8 mouse cellular contexts compared by ENCODE assay signal in the genomic region with DNA sequence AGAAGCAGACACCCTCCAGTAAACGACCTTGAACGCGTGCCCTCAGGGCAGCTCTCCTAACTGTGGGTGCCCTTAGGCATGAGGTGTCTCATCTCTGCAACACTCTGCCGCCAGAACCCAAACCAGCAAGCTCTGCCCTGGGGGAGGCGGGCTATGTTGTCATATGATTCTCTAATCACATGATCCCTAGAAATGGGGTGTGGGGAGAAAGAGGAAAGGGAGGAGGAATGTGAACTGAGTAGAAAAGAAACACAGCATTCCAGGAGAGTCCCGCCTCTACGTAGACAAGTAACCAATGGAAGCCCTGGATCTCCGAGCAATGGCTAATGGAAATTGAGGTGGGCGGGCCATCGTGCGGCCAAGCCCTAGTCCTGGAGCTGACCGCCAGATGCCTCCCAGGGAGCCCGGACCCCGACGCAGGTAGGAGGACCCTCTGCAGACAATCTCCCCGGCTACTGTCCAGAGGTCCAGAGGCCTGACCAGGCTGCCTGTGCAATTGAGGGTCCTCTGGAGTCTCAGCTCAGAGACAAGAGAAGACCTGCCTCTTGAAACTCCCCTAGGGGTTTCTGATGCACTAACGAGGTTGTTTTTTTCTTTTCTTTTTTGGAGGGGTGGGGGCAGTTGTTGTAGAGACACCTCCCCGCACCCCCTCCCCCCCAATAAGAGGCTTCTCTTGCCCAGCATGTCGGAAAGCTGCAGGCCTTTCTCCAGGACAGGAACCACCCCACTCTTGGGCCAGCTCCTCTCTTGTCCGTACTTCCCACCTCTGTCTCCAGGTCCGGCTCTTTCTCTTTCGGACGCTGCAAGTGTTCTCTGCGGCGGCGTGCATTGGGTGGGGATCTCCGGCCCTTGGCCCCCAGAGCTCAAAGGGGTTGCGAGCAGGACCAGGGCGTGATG. TPM values are rescaled to one million over a fixed set of nuclear protein-coding genes. Genes with fewer than 3 reads are reported as not detected.
A peak's percentile ranks its signal among the peaks of the same experiment; 100 is the strongest.
DNase-seq lines count a peak whose midpoint lies in the region; ATAC-seq and TF ChIP-seq lines count a peak whose summit lies in the region.

TSS of gene Grn (plus strand) at position 195 of the 897 bp plus-strand sequence.

- H3K27me3 ChIP-seq in forebrain, embryonic 14.5 days (replicated peaks; ENCODE audit: control insufficient read depth, insufficient read depth, low read length) = no peaks in the 10 kb centered on the region
- 0 out of 2 replicates have a peak, but pooled peaks cover 3% of the 10 kb centered on the region for H3K27me3 ChIP-seq in liver, embryonic 16.5 days (ENCODE audit: control insufficient read depth, insufficient read depth, low read depth, low read length)
- no peaks in the 10 kb centered on the region for H3K27me3 ChIP-seq in neural tube, embryonic 12.5 days (replicated peaks)
- no peaks in the 10 kb centered on the region for H3K27me3 ChIP-seq in stomach, postnatal 0 days (ENCODE audit: control insufficient read depth, insufficient read depth, low read length)

- H3K4me3 ChIP-seq in ES-E14 (ENCODE audit: insufficient read depth in 1 of 2, low read depth in 1 of 2, low read length in 2 of 2, poor library complexity in 1 of 2, severe bottlenecking in 1 of 2) = peak within 1 kb of the TSS; percentile 73 to 83
- H3K4me3 ChIP-seq in forebrain, embryonic 14.5 days (ENCODE audit: low read depth, low read length) = peak within 1 kb of the TSS; percentile 55
- peak within 1 kb of the TSS; percentile 68 for H3K4me3 ChIP-seq in liver, embryonic 16.5 days (ENCODE audit: low read depth, low read length)
- H3K4me3 ChIP-seq in neural tube, embryonic 12.5 days = peak within 1 kb of the TSS; percentile 48
- peak within 1 kb of the TSS; percentile 74 for H3K4me3 ChIP-seq in stomach, postnatal 0 days (ENCODE audit: low read depth, low read length)

- peak; percentile 95 for DNase-seq in ES-E14 (ENCODE audit: low read depth, low spot score)
- DNase-seq in cerebellum, adult 11 months = peak; percentile 88
- DNase-seq in forebrain, embryonic 14.5 days (ENCODE audit: low spot score) = peak; percentile 97
- peak; percentile 94 to 96 for DNase-seq in heart, postnatal 10 days
- DNase-seq in large intestine, adult 2 months (ENCODE audit: low read depth, low spot score) = peak; percentile 97
- DNase-seq in stomach, postnatal 0 days (ENCODE audit: low spot score) = peak; percentile 91

- peak within 1 kb of the TSS; percentile 87 for H3K9ac ChIP-seq in ES-E14 (ENCODE audit: insufficient read depth, low read depth, low read length, poor library complexity, severe bottlenecking)
- peak within 1 kb of the TSS; percentile 64 for H3K9ac ChIP-seq in forebrain, embryonic 14.5 days (ENCODE audit: low read length)
- H3K9ac ChIP-seq in liver, embryonic 16.5 days (ENCODE audit: low read depth, low read length) = peak within 1 kb of the TSS; percentile 69
- H3K9ac ChIP-seq in neural tube, embryonic 12.5 days = peak within 1 kb of the TSS; percentile 59
- peak within 1 kb of the TSS; percentile 75 for H3K9ac ChIP-seq in stomach, postnatal 0 days (ENCODE audit: low read length)

- peaks cover 21% of the 10 kb centered on the region for H3K36me3 ChIP-seq in ES-E14 (ENCODE audit: control insufficient read depth, insufficient read depth, low read length, poor library complexity, severe bottlenecking)
- H3K36me3 ChIP-seq in forebrain, embryonic 14.5 days (ENCODE audit: control insufficient read depth, insufficient read depth, low read length) = peaks cover 19% of the 10 kb centered on the region
- H3K36me3 ChIP-seq in liver, embryonic 16.5 days (ENCODE audit: control insufficient read depth, insufficient read depth) = no peaks in the 10 kb centered on the region
- peaks cover 7% of the 10 kb centered on the region for H3K36me3 ChIP-seq in neural tube, embryonic 12.5 days
- peaks cover 9% of the 10 kb centered on the region; the same call in 1 of the 2 replicates for H3K36me3 ChIP-seq in stomach, postnatal 0 days (ENCODE audit: control insufficient read depth, insufficient read depth, low read length)

- TF ChIP-seq CTCF in stomach, postnatal 0 days (IDR thresholded peaks at IDR 0.05; ENCODE audit: low read depth) = peak; percentile 29; the same call in 1 of the 2 replicates

- WGBS in forebrain, embryonic 14.5 days = under 1% methylated on average over 29 of the region's 29 CpGs
- WGBS in large intestine, adult 2 months = under 1% methylated on average over 29 of the region's 29 CpGs
- under 1% methylated on average over 29 of the region's 29 CpGs for WGBS in liver, embryonic 16.5 days (ENCODE audit: insufficient replicate concordance)
- WGBS in neural tube, embryonic 12.5 days = 0% methylated on average over 29 of the region's 29 CpGs
- WGBS in stomach, postnatal 0 days = under 1% methylated on average over 28 of the region's 29 CpGs

- TF ChIP-seq EP300 in stomach, postnatal 0 days (optimal IDR thresholded peaks at IDR 0.05) = no peak

- H3K9me3 ChIP-seq in ES-E14 (ENCODE audit: control insufficient read depth, insufficient read depth, low read depth, low read length) = no peaks in the 10 kb centered on the region
- no peaks in the 10 kb centered on the region for H3K9me3 ChIP-seq in forebrain, embryonic 14.5 days (replicated peaks; ENCODE audit: control insufficient read depth, low read length)
- H3K9me3 ChIP-seq in liver, embryonic 16.5 days (replicated peaks; ENCODE audit: control insufficient read depth, low read length) = no peaks in the 10 kb centered on the region
- H3K9me3 ChIP-seq in neural tube, embryonic 12.5 days = no peaks in the 10 kb centered on the region
- H3K9me3 ChIP-seq in stomach, postnatal 0 days (ENCODE audit: control insufficient read depth, low read length) = no peaks in the 10 kb centered on the region

- intact Hi-C loops in heart, postnatal 10 days (cut with DNase I) = loop anchor here (2.0 kb wide), 1 partner anchor 122 kb away; no protein-coding TSS in a partner anchor

- H3K4me2 ChIP-seq in forebrain, embryonic 14.5 days (ENCODE audit: low read length) = peak within 1 kb of the TSS; percentile 100
- H3K4me2 ChIP-seq in liver, embryonic 16.5 days (ENCODE audit: low read depth, low read length) = peak within 1 kb of the TSS; percentile 96
- peak within 1 kb of the TSS; percentile 94 for H3K4me2 ChIP-seq in neural tube, embryonic 12.5 days (replicated peaks)
- peak within 1 kb of the TSS; percentile 89 for H3K4me2 ChIP-seq in stomach, postnatal 0 days (replicated peaks; ENCODE audit: low read depth)

- peak within 1 kb of the TSS; percentile 20; the same call in 1 of the 2 replicates for H3K27ac ChIP-seq in ES-E14 (ENCODE audit: insufficient read depth, low read depth, low read length, poor library complexity, severe bottlenecking)
- peak within 1 kb of the TSS; percentile 69 for H3K27ac ChIP-seq in forebrain, embryonic 14.5 days (ENCODE audit: low read depth, low read length)
- H3K27ac ChIP-seq in liver, embryonic 16.5 days (ENCODE audit: low read length) = peak within 1 kb of the TSS; percentile 68
- 0 out of 2 replicates have a peak within 1 kb of the TSS, but pooled peaks have one; percentile 42 for H3K27ac ChIP-seq in neural tube, embryonic 12.5 days
- H3K27ac ChIP-seq in stomach, postnatal 0 days (replicated peaks) = peak within 1 kb of the TSS; percentile 93

- peak; percentile 91 for ATAC-seq in forebrain, embryonic 14.5 days
- ATAC-seq in liver, embryonic 16.5 days (ENCODE audit: low read depth) = peak; percentile 91
- ATAC-seq in neural tube, embryonic 12.5 days (ENCODE audit: low FRiP score, low read depth) = peak; percentile 90
- peak; percentile 93 for ATAC-seq in stomach, postnatal 0 days (ENCODE audit: low FRiP score, low TSS enrichment)

- H3K4me1 ChIP-seq in ES-E14 (ENCODE audit: control insufficient read depth in 2 of 2, insufficient read depth in 2 of 2, low read length in 2 of 2, poor library complexity in 1 of 2) = peaks cover 0 to 8% of the 10 kb centered on the region in 2 experiments; a peak in 3 of 4 replicates
- 0 out of 2 replicates have a peak, but pooled peaks cover 3% of the 10 kb centered on the region for H3K4me1 ChIP-seq in forebrain, embryonic 14.5 days (ENCODE audit: control insufficient read depth, insufficient read depth, low read length)
- H3K4me1 ChIP-seq in liver, embryonic 16.5 days (ENCODE audit: control insufficient read depth, low read depth, low read length) = peaks cover 21% of the 10 kb centered on the region
- peaks cover 24% of the 10 kb centered on the region for H3K4me1 ChIP-seq in neural tube, embryonic 12.5 days
- H3K4me1 ChIP-seq in stomach, postnatal 0 days (replicated peaks; ENCODE audit: control insufficient read depth, insufficient read depth) = no peaks in the 10 kb centered on the region

- in situ Hi-C loops in ES-E14 (cut with MboI; ENCODE audit: low sequenced_read_pairs in 2 of 2, unreplicated experiment in 2 of 2) = loop anchor here in 1 of 2 experiments (10.0 kb wide), 1 partner anchor 106 kb away; no protein-coding TSS in a partner anchor

TF ChIP-seq in ES-E14, 5 proteins besides CTCF, POLR2A, EP300 and RAD21:
- peak; percentile 39; the same call in 1 of the 2 replicates for TF ChIP-seq CHD2 (IDR thresholded peaks at IDR 0.05; ENCODE audit: low read depth, low read length)
- TF ChIP-seq ZNF384 (IDR thresholded peaks at IDR 0.05; ENCODE audit: low read depth, low read length) = 0 out of 2 replicates have a peak, but pooled peaks have one; percentile 23
- TF ChIP-seq ZC3H11A (IDR thresholded peaks at IDR 0.05; ENCODE audit: borderline replicate concordance, low read depth, low read length) = no peak
- TF ChIP-seq HCFC1 (IDR thresholded peaks at IDR 0.05; ENCODE audit: borderline replicate concordance, insufficient read depth, low read length) = no peak; the same call in 1 of the 2 replicates

RNA-seq across cellular contexts. Expression of gene Grn, which starts in this region (rescaled TPM):
- 81.5 and 154 TPM in 2 replicates for total RNA-seq in ES-E14 (2012; rRNA removed)
- 28.6 and 38.8 TPM in 2 replicates for polyA plus RNA-seq in forebrain, embryonic 14.5 days (2014; fragmentation: Nextera tagmentation; extraction: Ambion mirVana)
- 100 to 1,000 TPM; 189 to 192 TPM for total RNA-seq in heart, postnatal 10 days (2021)
- 110 and 122 TPM in 2 replicates for polyA plus RNA-seq in large intestine, adult 2 months (2012; rRNA removed)
- polyA plus RNA-seq in liver, embryonic 16.5 days (2015; fragmentation: Nextera tagmentation; extraction: Ambion mirVana) = 103 and 118 TPM in 2 replicates
- 75.2 and 86.1 TPM in 2 replicates for polyA plus RNA-seq in neural tube, embryonic 12.5 days (2016; fragmentation: Nextera tagmentation; extraction: Ambion mirVana)
- polyA plus RNA-seq in stomach, postnatal 0 days (2015; fragmentation: Nextera tagmentation; extraction: Ambion mirVana) = 126 and 142 TPM in 2 replicates

Comparison
In these comparisons a context has a peak if more than half of its experiments do, and no peak if none do; other contexts are left out.
1. Peak in every context shown above with its lines: DNase-seq, ATAC-seq, H3K4me3 ChIP-seq and H3K27ac ChIP-seq.
2. H3K27ac ChIP-seq: peak in every context shown above with its lines; median percentile 93 in stomach, postnatal 0 days; 69 in forebrain, embryonic 14.5 days; 68 in liver, embryonic 16.5 days; 42 in neural tube, embryonic 12.5 days; 20 in ES-E14.